Mouse (Mus musculus) limb, embryonic 13.5 days (tissue): ENCODE data around the gene Syngap1. TPM values are rescaled to one million over a fixed set of nuclear protein-coding genes. Genes with fewer than 3 reads are reported as not detected.

Source experiments
- ATAC-seq: fragments of 200-750 bp; cut with Nextera tagmentation; 2 replicates; pipeline ENCODE4 v1.8.0; 2017; ENCODE audit warnings: low read depth, moderate number of reproducible peaks, moderate TSS enrichment; ENCODE audit not compliant: low FRiP score
- H3K27ac ChIP-seq: fragments of 300-500 bp; sonication (generic); 2 replicates; pipeline ENCODE4 v1.5.1; 2015; ENCODE audit warnings: inconsistent platforms, mild to moderate bottlenecking, moderate library complexity
- H3K27me3 ChIP-seq: fragments of 300-500 bp; sonication (generic); 2 replicates; pipeline ENCODE4 v1.6.1; 2015; ENCODE audit warnings: mild to moderate bottlenecking, inconsistent platforms
- H3K36me3 ChIP-seq: fragments of 300-500 bp; sonication (generic); 2 replicates; pipeline ENCODE4 v1.6.1; 2015; ENCODE audit warnings: inconsistent platforms, mild to moderate bottlenecking, moderate library complexity
- H3K4me1 ChIP-seq: fragments of 300-500 bp; sonication (generic); 2 replicates; pipeline ENCODE4 v1.6.1; 2015; ENCODE audit warnings: inconsistent platforms
- H3K4me2 ChIP-seq: fragments of 300-500 bp; sonication (generic); replicated peaks from 2 replicates; pipeline ENCODE4 v1.6.1; 2015; ENCODE audit warnings: inconsistent platforms, mild to moderate bottlenecking, moderate library complexity
- H3K4me3 ChIP-seq: fragments of 300-500 bp; sonication (generic); 2 replicates; pipeline ENCODE4 v1.5.1; 2015; ENCODE audit warnings: moderate library complexity, mild to moderate bottlenecking, inconsistent platforms
- H3K9ac ChIP-seq: fragments of 300-500 bp; sonication (generic); 2 replicates; pipeline ENCODE4 v1.6.1; 2015; ENCODE audit warnings: mild to moderate bottlenecking, inconsistent platforms
- H3K9me3 ChIP-seq: fragments of 300-500 bp; sonication (generic); 2 replicates; pipeline ENCODE4 v1.6.1; 2016; ENCODE audit warnings: inconsistent platforms
- WGBS: fragments of 180-500 bp; shearing (Covaris S2); methylation state at CpG from one replicate; pipeline ENCODE4 v1.1.7; 2015; 5-methylcytosine and 5-hydroxymethylcytosine counted together
- polyA plus RNA-seq: library from polyadenylated mRNA; unstranded; fragments of >200 nt; fragmentation: Nextera tagmentation; extraction: Ambion mirVana; gene quantifications from 2 replicates; pipeline ENCODE4 v1.2.1, GENCODE M21; 2015

The Syngap1 gene
- polyA plus RNA-seq, 1 experiment from 2014 or later, result 3.6 TPM

DNA sequence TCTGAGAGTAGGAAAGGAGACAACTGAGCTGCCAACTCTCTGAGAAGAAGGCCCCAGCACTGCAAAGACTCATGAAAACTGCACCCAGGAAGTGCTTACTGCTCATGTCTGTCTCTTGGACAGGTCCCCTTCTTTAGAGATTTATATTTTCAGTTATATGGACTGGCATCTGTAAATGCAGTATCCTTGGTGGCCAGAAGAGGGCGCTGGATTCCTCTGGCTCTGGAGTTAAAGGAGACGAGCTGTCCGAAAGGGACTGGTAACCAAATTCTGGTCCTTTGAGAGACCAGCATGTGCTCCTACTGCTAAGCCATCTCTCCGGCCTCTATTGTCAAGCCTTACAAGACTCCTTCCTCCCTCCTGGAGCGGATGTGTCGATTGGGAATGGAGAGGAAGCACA is 60.8 kb downstream of the Syngap1 start:
- WGBS, result 56% methylated on average over 6 of the region's 6 CpGs
- no peaks in the 10 kb centered on the region for H3K9me3 ChIP-seq
- no peaks in the 10 kb centered on the region for H3K36me3 ChIP-seq
- peaks cover 17% of the 10 kb centered on the region; the same call in 1 of the 2 replicates for H3K4me1 ChIP-seq
- no peak overlapping the region for H3K27ac ChIP-seq
- no peak for ATAC-seq
- H3K9ac ChIP-seq, result no peak overlapping the region
- peaks cover 6% of the 10 kb centered on the region; the same call in 1 of the 2 replicates for H3K27me3 ChIP-seq
- no peak overlapping the region for H3K4me3 ChIP-seq
- H3K4me2 ChIP-seq, result no peak overlapping the region

DNA sequence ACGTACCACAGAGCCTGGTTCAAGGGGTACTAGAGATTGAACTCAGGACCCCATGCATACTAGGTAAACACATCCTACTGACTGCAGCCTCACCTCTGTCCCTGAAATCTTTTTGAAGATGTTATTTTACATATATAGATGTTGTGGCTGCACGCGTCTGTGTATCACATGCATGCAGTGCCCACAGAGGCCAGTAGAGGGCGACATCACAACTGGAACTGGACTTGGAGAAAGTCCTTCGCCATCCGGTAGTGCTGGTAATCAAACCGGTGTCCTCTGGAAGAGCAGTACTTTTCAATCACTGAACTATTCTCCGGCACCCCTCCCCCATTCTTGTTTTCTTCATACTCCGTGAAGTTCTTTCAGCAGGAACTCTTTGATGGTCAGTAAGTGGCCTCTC is 63.4 kb downstream of the Syngap1 start:
- H3K9ac ChIP-seq, result no peak overlapping the region
- ATAC-seq, result no peak
- WGBS, result 37% methylated on average over 9 of the region's 9 CpGs
- no peak overlapping the region for H3K4me3 ChIP-seq
- H3K27ac ChIP-seq, result no peak overlapping the region
- no peaks in the 10 kb centered on the region for H3K9me3 ChIP-seq
- H3K27me3 ChIP-seq, result peaks cover 6% of the 10 kb centered on the region; the same call in 1 of the 2 replicates
- no peak overlapping the region for H3K4me2 ChIP-seq
- H3K36me3 ChIP-seq, result no peaks in the 10 kb centered on the region
- H3K4me1 ChIP-seq, result peaks cover 17% of the 10 kb centered on the region; the same call in 1 of the 2 replicates

- Histone ChIP-seq H3K4me2 (no peak overlapping the region), H3K4me3 (no peak overlapping the region), H3K9ac (no peak overlapping the region), H3K27me3 (peaks cover 6% of the 10 kb centered on the region; the same call in 1 of the 2 replicates), H3K4me1 (peaks cover 15% of the 10 kb centered on the region; the same call in 1 of the 2 replicates), H3K27ac (no peak overlapping the region), H3K9me3 (no peaks in the 10 kb centered on the region), H3K36me3 (no peaks in the 10 kb centered on the region)
- ATAC-seq, result no peak
- 29% methylated on average over 19 of the region's 19 CpGs for WGBS
Measured at GRCm38 (mm10) chr17:27004903-27005485, 63.9 kb downstream of the Syngap1 start.

- H3K9me3 ChIP-seq, result no peaks in the 10 kb centered on the region
- H3K4me3 ChIP-seq, result no peak overlapping the region
- no peak overlapping the region for H3K27ac ChIP-seq
- H3K36me3 ChIP-seq, result no peaks in the 10 kb centered on the region
- no peak overlapping the region for H3K9ac ChIP-seq
- no peak for ATAC-seq
- H3K4me2 ChIP-seq, result no peak overlapping the region
- H3K27me3 ChIP-seq, result peaks cover 6% of the 10 kb centered on the region; the same call in 1 of the 2 replicates
- WGBS, result 61% methylated on average over 11 of the region's 11 CpGs
- H3K4me1 ChIP-seq, result 0 out of 2 replicates have a peak, but pooled peaks cover 9% of the 10 kb centered on the region
Measured at GRCm38 (mm10) chr17:27005644-27006043, 64.6 kb downstream of the Syngap1 start.

DNA sequence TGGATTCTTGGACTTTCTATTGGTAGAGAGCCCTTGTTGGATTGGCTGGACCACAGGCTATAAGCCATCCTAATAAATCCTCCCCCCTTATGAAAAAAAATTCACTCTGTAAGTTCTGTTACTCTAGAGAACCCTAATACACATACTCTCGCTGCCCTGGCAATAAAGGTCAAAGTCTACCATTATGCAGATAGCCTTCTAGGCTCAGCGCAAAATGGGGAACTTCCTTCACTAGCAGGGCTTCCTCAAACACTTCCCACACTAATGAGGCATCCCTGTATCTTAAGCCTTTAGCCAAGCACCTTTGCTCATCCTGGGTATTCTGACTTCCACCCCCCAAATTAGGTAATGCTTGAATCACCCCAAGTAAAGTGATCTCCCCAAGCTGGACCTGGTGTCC is 67.2 kb downstream of the Syngap1 start:
- Histone ChIP-seq H3K4me1 (0 out of 2 replicates have a peak, but pooled peaks cover 13% of the 10 kb centered on the region), H3K27me3 (peaks cover 6% of the 10 kb centered on the region; the same call in 1 of the 2 replicates), H3K9ac (no peak overlapping the region), H3K9me3 (no peaks in the 10 kb centered on the region), H3K4me2 (no peak overlapping the region), H3K27ac (no peak overlapping the region), H3K36me3 (no peaks in the 10 kb centered on the region), H3K4me3 (no peak overlapping the region)
- ATAC-seq, result no peak
- 80% methylated on average over 2 of the region's 2 CpGs for WGBS

- Histone ChIP-seq H3K4me3 (no peak overlapping the region), H3K9ac (no peak overlapping the region), H3K4me1 (0 out of 2 replicates have a peak, but pooled peaks cover 9% of the 10 kb centered on the region), H3K36me3 (no peaks in the 10 kb centered on the region), H3K27ac (no peak overlapping the region), H3K9me3 (no peaks in the 10 kb centered on the region), H3K27me3 (no peaks in the 10 kb centered on the region), H3K4me2 (no peak overlapping the region)
- no peak for ATAC-seq
- WGBS, result 88% methylated on average over 10 of the region's 10 CpGs
Measured at GRCm38 (mm10) chr17:27011167-27011566, 70.1 kb downstream of the Syngap1 start.

- Histone ChIP-seq H3K4me1 (peaks cover 6% of the 10 kb centered on the region; the same call in 1 of the 2 replicates), H3K27ac (no peak overlapping the region), H3K36me3 (no peaks in the 10 kb centered on the region), H3K4me3 (no peak overlapping the region), H3K9me3 (no peaks in the 10 kb centered on the region), H3K9ac (no peak overlapping the region), H3K27me3 (no peaks in the 10 kb centered on the region), H3K4me2 (no peak overlapping the region)
- WGBS, result 54% methylated on average over 14 of the region's 14 CpGs
- no peak for ATAC-seq
Measured at GRCm38 (mm10) chr17:27011998-27012672, 71.1 kb downstream of the Syngap1 start.

DNA sequence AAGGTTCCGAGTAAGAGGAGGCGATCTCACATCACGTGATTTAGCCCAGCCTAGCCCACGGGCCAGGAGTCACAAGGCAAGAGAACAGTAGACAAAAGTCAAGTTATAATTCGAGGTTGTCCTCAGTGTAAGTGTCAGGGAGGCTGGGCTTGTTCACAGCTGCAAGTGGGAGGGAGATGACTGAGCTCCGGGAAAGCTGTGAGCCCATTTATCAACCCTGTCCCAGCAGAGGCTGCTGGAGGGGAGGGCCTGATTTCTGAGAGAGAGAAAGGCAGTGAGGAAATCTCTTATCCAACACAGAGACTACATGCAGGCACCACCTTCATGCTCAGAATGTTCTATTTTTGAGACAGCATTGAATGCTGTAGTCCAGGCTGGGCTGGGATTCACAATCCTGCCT is 71.9 kb downstream of the Syngap1 start:
- ATAC-seq, result no peak
- Histone ChIP-seq H3K9me3 (no peaks in the 10 kb centered on the region), H3K4me3 (no peak overlapping the region), H3K4me1 (peaks cover 11% of the 10 kb centered on the region; the same call in 1 of the 2 replicates), H3K27ac (no peak overlapping the region), H3K27me3 (no peaks in the 10 kb centered on the region), H3K4me2 (no peak overlapping the region), H3K9ac (no peak overlapping the region), H3K36me3 (no peaks in the 10 kb centered on the region)
- WGBS, result 30% methylated on average over 6 of the region's 6 CpGs

DNA sequence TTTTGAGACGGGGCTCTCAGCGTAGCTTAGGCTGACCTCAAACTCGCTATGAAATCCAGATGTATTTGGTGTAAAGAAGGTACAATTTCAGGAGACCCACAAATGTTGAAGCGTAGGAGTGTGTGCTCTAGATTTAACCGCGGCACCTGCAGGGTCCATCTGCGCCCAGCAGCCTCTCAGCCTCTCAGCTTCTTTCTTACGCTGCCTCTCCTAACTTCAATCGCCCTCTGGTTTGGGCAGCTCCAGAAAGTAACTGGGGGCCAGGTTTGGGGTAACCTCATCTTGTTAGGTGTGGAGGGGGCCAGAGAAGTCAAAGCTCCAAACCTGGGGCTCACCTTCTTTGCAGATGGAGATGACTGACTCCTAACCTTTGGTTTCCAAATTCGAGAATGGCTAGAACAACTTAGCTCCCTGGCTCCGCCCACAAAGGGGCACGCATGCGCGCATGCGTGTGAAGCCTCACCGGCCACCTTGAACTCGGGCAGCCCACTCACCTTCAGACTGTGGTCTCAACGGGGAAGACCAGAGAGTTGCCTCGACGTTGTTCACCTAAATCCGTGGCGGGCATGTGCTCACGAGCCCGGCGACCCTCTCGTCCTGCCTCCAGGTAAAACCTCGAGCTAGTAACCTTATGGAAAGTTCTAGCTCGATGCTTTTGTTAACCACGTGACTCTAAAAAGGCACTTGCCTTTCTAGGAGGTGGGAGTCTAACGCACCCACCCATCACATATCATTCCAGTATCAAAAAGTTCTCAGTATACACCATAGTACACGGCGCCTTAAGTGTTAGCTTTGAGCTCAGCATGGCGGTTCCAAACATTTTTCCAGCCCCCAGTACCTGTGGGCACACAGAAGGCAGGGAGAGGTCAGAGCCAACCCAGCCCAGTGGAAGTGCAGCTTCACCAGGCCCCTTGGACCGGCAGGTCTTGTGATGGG is 76.8 kb downstream of the Syngap1 start:
- H3K4me1 ChIP-seq, result peaks cover 13% of the 10 kb centered on the region
- H3K36me3 ChIP-seq, result peaks cover 35% of the 10 kb centered on the region
- peak overlapping the region; percentile 56 for H3K27ac ChIP-seq
- no peaks in the 10 kb centered on the region for H3K9me3 ChIP-seq
- peak overlapping the region; percentile 52 for H3K4me3 ChIP-seq
- ATAC-seq, result peak; percentile 86
- 4% methylated on average over 34 of the region's 34 CpGs for WGBS
- no peaks in the 10 kb centered on the region for H3K27me3 ChIP-seq
- peak overlapping the region; percentile 74 for H3K4me2 ChIP-seq
- H3K9ac ChIP-seq, result peak overlapping the region; percentile 67

GRCm38 (mm10) chr17:27018555-27019196 is 77.6 kb downstream of the Syngap1 start:
- peaks cover 13% of the 10 kb centered on the region for H3K4me1 ChIP-seq
- peak overlapping the region; percentile 74 for H3K4me2 ChIP-seq
- H3K9ac ChIP-seq, result peak overlapping the region; percentile 67
- peak overlapping the region; percentile 52 for H3K4me3 ChIP-seq
- peak overlapping the region; percentile 56; the same call in 1 of the 2 replicates for H3K27ac ChIP-seq
- 28% methylated on average over 11 of the region's 12 CpGs for WGBS
- no peaks in the 10 kb centered on the region for H3K9me3 ChIP-seq
- H3K36me3 ChIP-seq, result peaks cover 44% of the 10 kb centered on the region
- ATAC-seq, result no peak
- no peaks in the 10 kb centered on the region for H3K27me3 ChIP-seq

- Histone ChIP-seq H3K4me2 (no peak overlapping the region), H3K9ac (no peak overlapping the region), H3K4me1 (peaks cover 13% of the 10 kb centered on the region), H3K4me3 (no peak overlapping the region), H3K27me3 (no peaks in the 10 kb centered on the region), H3K27ac (no peak overlapping the region), H3K36me3 (peaks cover 68% of the 10 kb centered on the region), H3K9me3 (no peaks in the 10 kb centered on the region)
- ATAC-seq, result no peak
- WGBS, result 87% methylated on average over 14 of the region's 14 CpGs
Measured at GRCm38 (mm10) chr17:27021076-27021475, 80.0 kb downstream of the Syngap1 start.
